Mouse (Mus musculus) heart, embryonic 14.5 days (tissue): ENCODE results near the gene Cpz. TPM values are rescaled to one million over a fixed set of nuclear protein-coding genes. Genes with fewer than 3 reads are reported as not detected.

Experiments
- ATAC-seq: fragments of 200-750 bp; cut with Nextera tagmentation; 2 replicates; pipeline ENCODE4 v1.8.0; 2017; ENCODE audit warnings: low read depth, moderate TSS enrichment; ENCODE audit not compliant: insufficient number of reproducible peaks, insufficient read depth, low FRiP score
- H3K27ac ChIP-seq, 2 experiments: fragments of 200-500 bp in 1 of 2; fragments of 300-500 bp in 1 of 2; sonication (generic) in 1 of 2; replicated peaks in 1 of 2; 2 replicates each; pipeline ENCODE4 v1.5.1; 2012 to 2014; ENCODE audit warnings: low read depth in 2 of 2, low read length in 2 of 2, control low read depth in 1 of 2, mild to moderate bottlenecking in 1 of 2, mixed read lengths in 1 of 2; ENCODE audit not compliant: control insufficient read depth in 1 of 2, insufficient read depth in 1 of 2
- H3K27me3 ChIP-seq: fragments of 300-500 bp; sonication (generic); 2 replicates; pipeline ENCODE4 v1.6.1; 2014; ENCODE audit warnings: mild to moderate bottlenecking, low read length, control low read depth; ENCODE audit not compliant: control insufficient read depth, insufficient read depth
- H3K36me3 ChIP-seq: fragments of 300-500 bp; sonication (generic); 2 replicates; pipeline ENCODE4 v1.6.1; 2014; ENCODE audit warnings: mild to moderate bottlenecking, control low read depth, low read length, mixed read lengths; ENCODE audit not compliant: control insufficient read depth, insufficient read depth
- H3K4me1 ChIP-seq, 2 experiments: fragments of 200-500 bp in 1 of 2; fragments of 300-500 bp in 1 of 2; sonication (generic) in 1 of 2; 2 replicates each; pipeline ENCODE4 v1.6.1; 2012 to 2014; ENCODE audit warnings: low read length in 2 of 2, control low read depth in 1 of 2, mixed read lengths in 1 of 2; ENCODE audit not compliant: control insufficient read depth in 2 of 2, insufficient read depth in 2 of 2
- H3K4me2 ChIP-seq: fragments of 300-500 bp; sonication (generic); 2 replicates; pipeline ENCODE4 v1.6.1; 2014; ENCODE audit warnings: mild to moderate bottlenecking, low read length
- H3K4me3 ChIP-seq, 2 experiments: fragments of 200-500 bp in 1 of 2; fragments of 300-500 bp in 1 of 2; sonication (generic) in 1 of 2; 2 replicates each; pipeline ENCODE4 v1.5.1; 2012 to 2014; ENCODE audit warnings: low read length in 2 of 2, mild to moderate bottlenecking in 2 of 2, control low read depth in 1 of 2, low read depth in 1 of 2, moderate library complexity in 1 of 2; ENCODE audit not compliant: control insufficient read depth in 1 of 2, insufficient read depth in 1 of 2
- H3K9ac ChIP-seq: fragments of 300-500 bp; sonication (generic); 2 replicates; pipeline ENCODE4 v1.6.1; 2014; ENCODE audit warnings: mild to moderate bottlenecking, low read length
- H3K9me3 ChIP-seq: fragments of 300-500 bp; sonication (generic); 2 replicates; pipeline ENCODE4 v1.6.1; 2016; ENCODE audit warnings: low read length, control low read depth; ENCODE audit not compliant: control insufficient read depth
- WGBS: fragments of 180-500 bp; shearing (Covaris S2); extraction: QIAGEN DNeasy Blood & Tissue Kit; methylation state at CpG from one replicate; pipeline ENCODE4 v1.1.7; 2014; 5-methylcytosine and 5-hydroxymethylcytosine counted together
- polyA plus RNA-seq: library from polyadenylated mRNA; unstranded; fragments of >200 nt; fragmentation: Nextera tagmentation; extraction: Ambion mirVana; gene quantifications from 2 replicates; pipeline ENCODE4 v1.2.1, GENCODE M21; 2014

The Cpz gene
- polyA plus RNA-seq, 1 experiment from 2014 or later: 8.1 TPM

- 44% methylated on average over 5 of the region's 5 CpGs for WGBS
- no peak for ATAC-seq
These were observed 15.1 kb upstream of the Cpz start for GRCm38 (mm10) chr5:35540555-35540954.

GRCm38 (mm10) chr5:35539576-35539975 lies 14.1 kb upstream of the Cpz start:
- no peaks in the 10 kb centered on the region for H3K9me3 ChIP-seq
- no peak overlapping the region for H3K4me3 ChIP-seq
- H3K27me3 ChIP-seq: peaks cover 4% of the 10 kb centered on the region; the same call in 1 of the 2 replicates
- no peak for ATAC-seq
- H3K4me1 ChIP-seq: peaks cover 0 to 2% of the 10 kb centered on the region in 2 experiments; a peak in 1 of 4 replicates
- no peaks in the 10 kb centered on the region for H3K36me3 ChIP-seq
- no peak overlapping the region for H3K4me2 ChIP-seq
- H3K9ac ChIP-seq: no peak overlapping the region
- WGBS: 45% methylated on average over 4 of the region's 4 CpGs
- no peak overlapping the region for H3K27ac ChIP-seq

More at GRCm38 (mm10) chr5:35540555-35540954, 15.1 kb upstream of the Cpz start:
- peaks cover 0 to 2% of the 10 kb centered on the region in 2 experiments; a peak in 1 of 4 replicates for H3K4me1 ChIP-seq
- H3K27ac ChIP-seq: no peak overlapping the region
- no peaks in the 10 kb centered on the region for H3K9me3 ChIP-seq
- no peak overlapping the region for H3K9ac ChIP-seq
- no peak overlapping the region for H3K4me3 ChIP-seq
- no peak overlapping the region for H3K4me2 ChIP-seq
- H3K27me3 ChIP-seq: peaks cover 4% of the 10 kb centered on the region; the same call in 1 of the 2 replicates
- no peaks in the 10 kb centered on the region for H3K36me3 ChIP-seq

- no peaks in the 10 kb centered on the region for H3K27me3 ChIP-seq
- H3K9me3 ChIP-seq: no peaks in the 10 kb centered on the region
- H3K4me3 ChIP-seq: no peak overlapping the region
- WGBS: 76% methylated on average over 3 of the region's 3 CpGs
- H3K9ac ChIP-seq: no peak overlapping the region
- peaks cover 0 to 2% of the 10 kb centered on the region in 2 experiments; a peak in 1 of 4 replicates for H3K4me1 ChIP-seq
- H3K27ac ChIP-seq: no peak overlapping the region
- no peak overlapping the region for H3K4me2 ChIP-seq
- no peaks in the 10 kb centered on the region for H3K36me3 ChIP-seq
- no peak for ATAC-seq
These were observed 12.5 kb upstream of the Cpz start for GRCm38 (mm10) chr5:35538022-35538421.

- Histone ChIP-seq H3K27ac (no peak overlapping the region), H3K4me3 (no peak overlapping the region), H3K4me1 (peaks cover 0 to 2% of the 10 kb centered on the region in 2 experiments; a peak in 1 of 4 replicates), H3K27me3 (peaks cover 4% of the 10 kb centered on the region; the same call in 1 of the 2 replicates), H3K9ac (no peak overlapping the region), H3K36me3 (no peaks in the 10 kb centered on the region), H3K4me2 (no peak overlapping the region), H3K9me3 (no peaks in the 10 kb centered on the region)
- no peak for ATAC-seq
- 70% methylated on average over 1 of the region's 1 CpGs for WGBS
These were observed 12.0 kb upstream of the Cpz start for GRCm38 (mm10) chr5:35537474-35537873.

- ATAC-seq: no peak
- WGBS: 68% methylated on average over 3 of the region's 3 CpGs
These were observed 10.8 kb upstream of the Cpz start for GRCm38 (mm10) chr5:35536271-35536670.

GRCm38 (mm10) chr5:35531586-35531985 lies 6.1 kb upstream of the Cpz start:
- no peak overlapping the region for H3K4me2 ChIP-seq
- H3K9ac ChIP-seq: no peak overlapping the region
- H3K36me3 ChIP-seq: no peaks in the 10 kb centered on the region
- ATAC-seq: no peak
- peaks cover 6% of the 10 kb centered on the region for H3K27me3 ChIP-seq
- WGBS: 15% methylated on average over 10 of the region's 10 CpGs
- H3K4me1 ChIP-seq: no peaks in the 10 kb centered on the region
- no peak overlapping the region for H3K27ac ChIP-seq
- no peak overlapping the region for H3K4me3 ChIP-seq
- no peaks in the 10 kb centered on the region for H3K9me3 ChIP-seq

More at GRCm38 (mm10) chr5:35536271-35536670, 10.8 kb upstream of the Cpz start:
- Histone ChIP-seq H3K36me3 (no peaks in the 10 kb centered on the region), H3K27ac (no peak overlapping the region), H3K4me3 (no peak overlapping the region), H3K4me2 (no peak overlapping the region), H3K9ac (no peak overlapping the region), H3K4me1 (peaks cover 0 to 2% of the 10 kb centered on the region in 2 experiments; a peak in 1 of 4 replicates), H3K9me3 (no peaks in the 10 kb centered on the region), H3K27me3 (peaks cover 4% of the 10 kb centered on the region; the same call in 1 of the 2 replicates)

- WGBS: 11% methylated on average over 4 of the region's 4 CpGs
- Histone ChIP-seq H3K27me3 (peaks cover 17% of the 10 kb centered on the region), H3K4me1 (peaks cover 8 to 10% of the 10 kb centered on the region in 2 experiments), H3K36me3 (no peaks in the 10 kb centered on the region), H3K4me2 (no peak overlapping the region), H3K27ac (no peak overlapping the region), H3K9me3 (no peaks in the 10 kb centered on the region), H3K9ac (no peak overlapping the region), H3K4me3 (no peak overlapping the region)
- no peak for ATAC-seq
These were observed 4.9 kb upstream of the Cpz start for GRCm38 (mm10) chr5:35530442-35530841.

GRCm38 (mm10) chr5:35524381-35524780 lies 1.1 kb downstream of the Cpz start:
- ATAC-seq: no peak
- Histone ChIP-seq H3K4me2 (no peak overlapping the region), H3K27ac (no peak overlapping the region), H3K36me3 (no peaks in the 10 kb centered on the region), H3K9ac (no peak overlapping the region), H3K4me1 (peaks cover 8 to 15% of the 10 kb centered on the region in 2 experiments), H3K27me3 (peaks cover 62% of the 10 kb centered on the region), H3K4me3 (no peak overlapping the region), H3K9me3 (no peaks in the 10 kb centered on the region)
- WGBS: 65% methylated on average over 2 of the region's 2 CpGs
